Mouse (Mus musculus): ENCODE data around the gene 5330417H12Rik. TPM values are rescaled to one million over a fixed set of nuclear protein-coding genes. Genes with fewer than 3 reads are reported as not detected.

5330417H12Rik gene
- polyA plus RNA-seq, 1 experiment: not detected

- Histone ChIP-seq H3K36me3 (replicated peaks; ENCODE audit: low read length) (no peaks in the 10 kb centered on the region), H3K9me3 (peaks cover 7% of the 10 kb centered on the region; the same call in 1 of the 2 replicates), H3K4me3 (replicated peaks) (no peak overlapping the region), H3K27me3 (replicated peaks) (peaks cover 2% of the 10 kb centered on the region), H3K4me1 (peaks cover 6% of the 10 kb centered on the region; the same call in 1 of the 2 replicates)
- TF ChIP-seq FLI1 (IDR thresholded peaks at IDR 0.05; ENCODE audit: low read length) (no peak), GATA1 (IDR thresholded peaks at IDR 0.05; ENCODE audit: borderline replicate concordance, low read length) (no peak)
Measured at GRCm38 (mm10) chr7:107607766-107608165, 17.2 kb downstream of the 5330417H12Rik start.

GRCm38 (mm10) chr7:107602913-107603312 is 22.0 kb downstream of the 5330417H12Rik start:
- Histone ChIP-seq H3K4me1 (no peaks in the 10 kb centered on the region), H3K4me3 (replicated peaks) (no peak overlapping the region), H3K9me3 (no peaks in the 10 kb centered on the region), H3K27me3 (replicated peaks) (peaks cover 4% of the 10 kb centered on the region), H3K36me3 (replicated peaks; ENCODE audit: low read length) (no peaks in the 10 kb centered on the region)
- TF ChIP-seq FLI1 (IDR thresholded peaks at IDR 0.05; ENCODE audit: low read length) (no peak), GATA1 (IDR thresholded peaks at IDR 0.05; ENCODE audit: borderline replicate concordance, low read length) (no peak)

GRCm38 (mm10) chr7:107602505-107602904 is 22.5 kb downstream of the 5330417H12Rik start:
- no peaks in the 10 kb centered on the region for H3K9me3 ChIP-seq
- H3K36me3 ChIP-seq (replicated peaks; ENCODE audit: low read length): no peaks in the 10 kb centered on the region
- TF ChIP-seq FLI1 (IDR thresholded peaks at IDR 0.05; ENCODE audit: low read length) (no peak), GATA1 (IDR thresholded peaks at IDR 0.05; ENCODE audit: borderline replicate concordance, low read length) (no peak)

GRCm38 (mm10) chr7:107600651-107601050 is 24.3 kb downstream of the 5330417H12Rik start:
- TF ChIP-seq FLI1 (IDR thresholded peaks at IDR 0.05; ENCODE audit: low read length) (no peak), GATA1 (IDR thresholded peaks at IDR 0.05; ENCODE audit: borderline replicate concordance, low read length) (no peak)
- H3K4me3 ChIP-seq (replicated peaks): no peak overlapping the region
- H3K4me1 ChIP-seq: peaks cover under 1% of the 10 kb centered on the region; the same call in 1 of the 2 replicates
- no peaks in the 10 kb centered on the region for H3K9me3 ChIP-seq
- H3K36me3 ChIP-seq (replicated peaks; ENCODE audit: low read length): no peaks in the 10 kb centered on the region
- peaks cover 4% of the 10 kb centered on the region for H3K27me3 ChIP-seq (replicated peaks)

More at GRCm38 (mm10) chr7:107602505-107602904, 22.5 kb downstream of the 5330417H12Rik start:
- no peaks in the 10 kb centered on the region for H3K4me1 ChIP-seq
- peaks cover 4% of the 10 kb centered on the region for H3K27me3 ChIP-seq (replicated peaks)
- no peak overlapping the region for H3K4me3 ChIP-seq (replicated peaks)

GRCm38 (mm10) chr7:107597956-107598355 is 27.0 kb downstream of the 5330417H12Rik start:
- Histone ChIP-seq H3K27me3 (replicated peaks) (peaks cover 4% of the 10 kb centered on the region), H3K4me3 (replicated peaks) (no peak overlapping the region), H3K36me3 (replicated peaks; ENCODE audit: low read length) (no peaks in the 10 kb centered on the region), H3K9me3 (no peaks in the 10 kb centered on the region), H3K4me1 (peaks cover 16% of the 10 kb centered on the region)
- TF ChIP-seq FLI1 (IDR thresholded peaks at IDR 0.05; ENCODE audit: low read length): no peak
- no peak for TF ChIP-seq GATA1 (IDR thresholded peaks at IDR 0.05; ENCODE audit: borderline replicate concordance, low read length)

GRCm38 (mm10) chr7:107596753-107597152 is 28.2 kb downstream of the 5330417H12Rik start:
- H3K27me3 ChIP-seq (replicated peaks): peaks cover 4% of the 10 kb centered on the region
- TF ChIP-seq FLI1 (IDR thresholded peaks at IDR 0.05; ENCODE audit: low read length): no peak
- no peak for TF ChIP-seq GATA1 (IDR thresholded peaks at IDR 0.05; ENCODE audit: borderline replicate concordance, low read length)
- no peaks in the 10 kb centered on the region for H3K9me3 ChIP-seq
- H3K4me1 ChIP-seq: peaks cover 23% of the 10 kb centered on the region
- no peaks in the 10 kb centered on the region for H3K36me3 ChIP-seq (replicated peaks; ENCODE audit: low read length)
- H3K4me3 ChIP-seq (replicated peaks): no peak overlapping the region

- peaks cover 4% of the 10 kb centered on the region for H3K27me3 ChIP-seq (replicated peaks)
- H3K4me3 ChIP-seq (replicated peaks): peak overlapping the region; percentile 91
- no peaks in the 10 kb centered on the region for H3K36me3 ChIP-seq (replicated peaks; ENCODE audit: low read length)
- TF ChIP-seq GATA1 (IDR thresholded peaks at IDR 0.05; ENCODE audit: borderline replicate concordance, low read length): no peak
- TF ChIP-seq FLI1 (IDR thresholded peaks at IDR 0.05; ENCODE audit: low read length): no peak
- H3K4me1 ChIP-seq: peaks cover 23% of the 10 kb centered on the region
- no peaks in the 10 kb centered on the region for H3K9me3 ChIP-seq
Measured at GRCm38 (mm10) chr7:107595426-107595825, 29.5 kb downstream of the 5330417H12Rik start.

- H3K4me1 ChIP-seq: peaks cover 23% of the 10 kb centered on the region
- H3K4me3 ChIP-seq (replicated peaks): peak within 1 kb of the TSS; percentile 91
- TF ChIP-seq GATA1 (IDR thresholded peaks at IDR 0.05; ENCODE audit: borderline replicate concordance, low read length): no peak
- no peak for TF ChIP-seq FLI1 (IDR thresholded peaks at IDR 0.05; ENCODE audit: low read length)
- H3K27me3 ChIP-seq (replicated peaks): peaks cover 3% of the 10 kb centered on the region
- no peaks in the 10 kb centered on the region for H3K36me3 ChIP-seq (replicated peaks; ENCODE audit: low read length)
- H3K9me3 ChIP-seq: no peaks in the 10 kb centered on the region
Measured at GRCm38 (mm10) chr7:107594857-107595402, 30.0 kb downstream of the 5330417H12Rik start, which contains the start of gene Ppfibp2. Ppfibp2 (plus strand) TSS chr7:107595207.

GRCm38 (mm10) chr7:107594325-107594856 is 30.6 kb downstream of the 5330417H12Rik start:
- Histone ChIP-seq H3K9me3 (no peaks in the 10 kb centered on the region), H3K4me3 (replicated peaks) (peak overlapping the region; percentile 91), H3K36me3 (replicated peaks; ENCODE audit: low read length) (no peaks in the 10 kb centered on the region), H3K27me3 (replicated peaks) (peaks cover 2% of the 10 kb centered on the region), H3K4me1 (peaks cover 23% of the 10 kb centered on the region)
- no peak for TF ChIP-seq GATA1 (IDR thresholded peaks at IDR 0.05; ENCODE audit: borderline replicate concordance, low read length)
- no peak for TF ChIP-seq FLI1 (IDR thresholded peaks at IDR 0.05; ENCODE audit: low read length)

GRCm38 (mm10) chr7:107593904-107594303 is 31.1 kb downstream of the 5330417H12Rik start:
- Histone ChIP-seq H3K4me1 (peaks cover 23% of the 10 kb centered on the region), H3K27me3 (replicated peaks) (peaks cover 2% of the 10 kb centered on the region), H3K4me3 (replicated peaks) (peak overlapping the region; percentile 91), H3K36me3 (replicated peaks; ENCODE audit: low read length) (no peaks in the 10 kb centered on the region), H3K9me3 (no peaks in the 10 kb centered on the region)
- TF ChIP-seq FLI1 (IDR thresholded peaks at IDR 0.05; ENCODE audit: low read length): no peak
- TF ChIP-seq GATA1 (IDR thresholded peaks at IDR 0.05; ENCODE audit: borderline replicate concordance, low read length): no peak

Measured in megakaryocyte, embryonic 14.5 days (primary cell).